Mouse (Mus musculus) heart, postnatal 0 days (tissue): Measurements from ENCODE around the gene Cyb561d1.

Experiments used
- CTCF ChIP-seq: IDR thresholded peaks from 2 replicates; pipeline ENCODE4 v1.5.1; 2016; ENCODE audit warnings: antibody characterized with exemption, control low read depth, low read depth
- EP300 ChIP-seq: IDR thresholded peaks from 2 replicates; pipeline ENCODE4 v1.6.1; 2016; ENCODE audit warnings: antibody characterized with exemption, low read depth

DNA sequence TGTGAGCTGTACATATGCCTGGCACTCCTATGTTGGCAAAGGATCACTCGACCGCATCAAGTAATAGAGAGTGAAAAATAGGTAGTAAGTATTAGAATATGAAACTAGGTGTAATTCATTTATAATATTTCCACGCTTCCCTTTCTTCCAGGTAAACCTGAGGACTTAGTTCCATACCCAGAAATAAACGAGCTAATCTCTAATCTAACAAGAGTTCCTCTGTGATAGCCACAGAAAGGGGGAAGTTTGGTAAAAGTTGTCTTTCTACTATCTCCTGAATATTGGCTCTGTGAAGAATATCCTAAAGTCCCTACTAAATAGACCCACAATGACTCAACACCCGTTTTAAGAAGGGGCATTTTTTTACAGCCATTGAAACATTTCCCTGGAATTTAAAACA is 54.3 kb downstream of the Cyb561d1 start:
- TF ChIP-seq CTCF (no peak), EP300 (no peak)
